Mouse (Mus musculus) heart, embryonic 12.5 days (tissue): ENCODE results near the gene Zcchc14. TPM values are rescaled to one million over a fixed set of nuclear protein-coding genes. Genes with fewer than 3 reads are reported as not detected.

Experiments used
- ATAC-seq: fragments of 200-750 bp; cut with Nextera tagmentation; 2 replicates; pipeline ENCODE4 v1.8.0; 2017; ENCODE audit warnings: moderate TSS enrichment, moderate library complexity; ENCODE audit not compliant: insufficient number of reproducible peaks, low FRiP score
- H3K27ac ChIP-seq: fragments of 300-500 bp; sonication (generic); 2 replicates; pipeline ENCODE4 v1.5.1; 2016; ENCODE audit warnings: mild to moderate bottlenecking, moderate library complexity; ENCODE audit not compliant: poor library complexity, severe bottlenecking
- H3K27me3 ChIP-seq: fragments of 300-500 bp; sonication (generic); replicated peaks from 2 replicates; pipeline ENCODE4 v1.6.1; 2016; ENCODE audit warnings: mild to moderate bottlenecking, moderate library complexity
- H3K36me3 ChIP-seq: fragments of 300-500 bp; sonication (generic); 2 replicates; pipeline ENCODE4 v1.6.1; 2016; ENCODE audit warnings: mild to moderate bottlenecking, moderate library complexity
- H3K4me1 ChIP-seq: fragments of 300-500 bp; sonication (generic); replicated peaks from 2 replicates; pipeline ENCODE4 v1.6.1; 2016; ENCODE audit warnings: mild to moderate bottlenecking
- H3K4me2 ChIP-seq: fragments of 300-500 bp; sonication (generic); 2 replicates; pipeline ENCODE4 v1.6.1; 2016; ENCODE audit warnings: mild to moderate bottlenecking, moderate library complexity
- H3K4me3 ChIP-seq: fragments of 300-500 bp; sonication (generic); 2 replicates; pipeline ENCODE4 v1.5.1; 2016; ENCODE audit warnings: mild to moderate bottlenecking
- H3K9ac ChIP-seq: fragments of 300-500 bp; sonication (generic); 2 replicates; pipeline ENCODE4 v1.6.1; 2016; ENCODE audit warnings: mild to moderate bottlenecking, moderate library complexity
- H3K9me3 ChIP-seq: fragments of 300-500 bp; sonication (generic); replicated peaks from 2 replicates; pipeline ENCODE4 v1.6.1; 2016; ENCODE audit warnings: mild to moderate bottlenecking, moderate library complexity
- WGBS: fragments of 180-500 bp; shearing (Covaris S2); methylation state at CpG from one replicate; pipeline ENCODE4 v1.1.7; 2016; 5-methylcytosine and 5-hydroxymethylcytosine counted together
- polyA plus RNA-seq: library from polyadenylated mRNA; unstranded; fragments of >200 nt; fragmentation: Nextera tagmentation; extraction: Ambion mirVana; gene quantifications from 2 replicates; pipeline ENCODE4 v1.2.1, GENCODE M21; 2016

Zcchc14 gene
- polyA plus RNA-seq, 1 experiment from 2014 or later = 9.2 TPM

DNA sequence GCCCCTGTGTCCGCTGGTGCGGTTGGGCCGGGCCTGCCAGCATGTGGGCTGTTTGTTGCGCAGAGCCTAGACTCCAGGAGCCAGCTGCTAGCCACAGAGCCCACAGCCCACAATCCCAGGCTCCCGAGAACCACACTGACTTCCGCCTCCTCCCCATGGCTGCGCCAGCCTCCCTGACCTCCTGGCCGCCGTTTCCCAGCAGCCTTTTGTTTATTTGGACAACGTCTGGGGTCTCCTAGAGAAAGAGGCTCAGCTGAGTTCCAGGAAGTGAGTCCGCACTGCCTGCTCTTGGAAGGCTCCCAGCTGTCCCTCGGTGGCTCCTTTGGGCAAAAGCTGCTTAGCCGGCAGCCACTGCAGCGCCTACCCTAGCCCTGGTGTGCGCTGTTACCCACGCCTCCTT lies 12.6 kb upstream of the Zcchc14 start:
- Histone ChIP-seq H3K9me3 (no peaks in the 10 kb centered on the region), H3K9ac (peak overlapping the region; percentile 53; the same call in 1 of the 2 replicates), H3K4me2 (peak overlapping the region; percentile 57), H3K4me3 (peak overlapping the region; percentile 23), H3K27me3 (no peaks in the 10 kb centered on the region), H3K27ac (peak overlapping the region; percentile 76), H3K36me3 (no peaks in the 10 kb centered on the region), H3K4me1 (peaks cover 44% of the 10 kb centered on the region)
- peak; percentile 59 for ATAC-seq
- WGBS = 8% methylated on average over 16 of the region's 16 CpGs

DNA sequence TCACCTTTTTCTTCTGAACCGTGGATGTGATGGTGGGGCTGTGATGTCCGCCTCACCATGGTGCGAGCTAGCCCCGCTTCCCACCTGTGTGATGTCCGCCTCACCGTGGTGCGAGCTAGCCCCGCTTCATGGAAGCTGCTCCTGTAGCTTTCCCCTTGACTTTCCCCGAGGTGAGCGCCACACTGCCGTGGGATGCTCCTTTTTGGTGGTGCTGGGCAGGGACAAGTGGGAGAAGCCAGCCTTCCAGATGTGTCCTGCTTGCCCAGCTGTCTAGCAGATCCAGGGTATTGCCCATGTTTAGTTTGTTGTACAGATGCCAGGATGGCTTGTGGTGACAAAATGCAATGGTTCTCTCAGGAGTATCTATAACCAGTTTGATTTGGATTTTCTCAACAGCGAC lies 10.4 kb upstream of the Zcchc14 start:
- Histone ChIP-seq H3K9me3 (no peaks in the 10 kb centered on the region), H3K4me1 (peaks cover 29% of the 10 kb centered on the region), H3K27me3 (no peaks in the 10 kb centered on the region), H3K36me3 (no peaks in the 10 kb centered on the region), H3K4me2 (no peak overlapping the region), H3K4me3 (no peak overlapping the region), H3K9ac (no peak overlapping the region), H3K27ac (no peak overlapping the region)
- WGBS = 95% methylated on average over 12 of the region's 12 CpGs
- no peak for ATAC-seq

DNA sequence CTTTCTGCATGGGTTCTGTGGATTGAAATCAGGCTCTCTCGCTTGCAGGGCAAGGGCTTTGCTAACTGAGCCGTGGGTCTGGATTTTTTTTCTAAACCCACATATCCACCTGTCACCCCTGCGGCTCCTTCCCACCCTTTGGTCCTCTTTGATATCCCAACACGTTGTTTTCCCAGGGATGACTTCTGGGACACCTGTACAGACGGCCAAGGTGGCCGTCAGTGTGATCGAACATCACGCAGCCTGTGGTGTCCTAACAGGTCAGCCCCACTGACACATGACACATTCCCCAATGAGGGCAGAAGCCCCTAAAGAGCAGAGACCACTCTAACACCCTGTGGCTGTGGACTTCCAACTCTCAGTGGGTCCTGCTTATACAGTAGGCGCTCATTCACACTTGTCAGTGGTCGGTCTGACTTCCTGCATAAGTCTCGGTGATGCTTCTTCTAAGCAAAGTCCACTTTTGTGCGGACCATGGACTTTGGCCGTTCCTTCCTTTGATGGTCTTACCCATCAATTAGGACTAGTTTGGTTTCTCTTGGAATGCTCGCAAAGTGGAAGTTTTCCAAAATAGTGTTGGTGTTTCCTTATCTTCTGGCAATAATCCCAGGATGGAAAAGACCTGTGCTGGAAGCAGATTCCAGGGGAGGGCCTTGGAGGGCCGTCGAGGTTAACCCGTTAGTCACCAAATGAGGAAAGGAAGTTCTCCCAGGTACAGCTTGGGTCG lies 9.1 kb upstream of the Zcchc14 start:
- H3K27ac ChIP-seq = no peak overlapping the region
- 62% methylated on average over 18 of the region's 18 CpGs for WGBS
- H3K4me1 ChIP-seq = peaks cover 27% of the 10 kb centered on the region
- no peak for ATAC-seq
- no peaks in the 10 kb centered on the region for H3K27me3 ChIP-seq
- no peak overlapping the region for H3K4me3 ChIP-seq
- H3K9me3 ChIP-seq = no peaks in the 10 kb centered on the region
- no peak overlapping the region for H3K4me2 ChIP-seq
- no peaks in the 10 kb centered on the region for H3K36me3 ChIP-seq
- no peak overlapping the region for H3K9ac ChIP-seq

- Histone ChIP-seq H3K9ac (no peak overlapping the region), H3K27ac (no peak overlapping the region), H3K4me2 (no peak overlapping the region), H3K4me1 (peaks cover 23% of the 10 kb centered on the region), H3K9me3 (no peaks in the 10 kb centered on the region), H3K4me3 (no peak overlapping the region), H3K36me3 (no peaks in the 10 kb centered on the region), H3K27me3 (no peaks in the 10 kb centered on the region)
- WGBS = 75% methylated on average over 15 of the region's 15 CpGs
- ATAC-seq = no peak
These were observed 7.9 kb upstream of the Zcchc14 start for GRCm38 (mm10) chr8:121660602-121661001.

DNA sequence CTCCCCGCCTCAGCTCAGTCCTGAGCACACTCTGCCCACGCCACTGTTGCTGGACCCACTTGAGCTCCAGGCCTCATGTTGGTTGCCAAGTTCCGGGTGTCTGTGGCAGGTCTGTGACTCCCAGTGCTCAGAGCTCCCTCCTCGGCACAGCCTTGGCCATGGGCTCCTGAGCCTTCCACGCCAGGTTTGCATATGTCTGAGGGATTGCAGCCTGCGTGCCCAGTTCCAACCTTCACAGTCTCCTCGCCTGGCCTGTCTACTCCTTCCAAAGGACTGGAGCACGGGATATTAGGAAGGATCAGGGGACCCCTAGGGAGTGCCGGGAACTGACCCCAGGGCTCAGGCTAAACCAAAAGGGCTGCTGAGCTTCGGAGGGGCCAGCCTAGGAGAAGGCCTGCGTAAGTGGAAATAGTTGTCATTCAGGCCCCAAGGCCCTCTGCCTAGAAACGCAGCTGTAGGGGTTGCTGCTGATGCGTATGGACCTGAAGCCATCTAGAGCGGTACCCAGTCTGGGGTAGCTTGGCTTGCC lies 2.3 kb upstream of the Zcchc14 start:
- WGBS = 82% methylated on average over 14 of the region's 14 CpGs
- ATAC-seq = no peak

DNA sequence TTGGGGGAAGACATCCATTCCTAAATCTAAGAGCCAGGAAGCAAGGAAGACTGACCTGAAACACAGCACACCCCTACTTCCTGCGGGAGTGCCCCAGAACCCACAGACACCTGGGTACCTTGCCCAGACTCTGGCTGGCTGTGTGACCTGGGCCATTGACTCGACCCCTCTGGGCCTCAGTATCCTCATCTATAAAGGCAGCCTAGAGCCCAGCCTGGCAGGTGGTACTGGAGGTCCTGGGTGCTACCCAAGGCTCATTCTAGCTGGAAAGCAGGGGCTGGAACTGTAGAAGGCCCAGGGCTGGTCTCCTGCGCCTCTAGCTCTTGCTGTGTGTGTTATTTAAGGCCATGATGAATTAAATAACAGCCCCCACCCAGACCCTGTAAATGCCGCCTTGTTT lies 1.4 kb upstream of the Zcchc14 start:
- peak overlapping the region; percentile 85 for H3K4me2 ChIP-seq
- no peaks in the 10 kb centered on the region for H3K9me3 ChIP-seq
- peaks cover 37% of the 10 kb centered on the region for H3K4me1 ChIP-seq
- peak overlapping the region; percentile 39; the same call in 1 of the 2 replicates for H3K9ac ChIP-seq
- ATAC-seq = no peak
- H3K27me3 ChIP-seq = no peaks in the 10 kb centered on the region
- peak overlapping the region; percentile 86 for H3K4me3 ChIP-seq
- peaks cover 4% of the 10 kb centered on the region; the same call in 1 of the 2 replicates for H3K36me3 ChIP-seq
- no peak overlapping the region for H3K27ac ChIP-seq
- 81% methylated on average over 4 of the region's 4 CpGs for WGBS

More for the DNA sequence above, 2.3 kb upstream of the Zcchc14 start:
- H3K4me1 ChIP-seq = peaks cover 31% of the 10 kb centered on the region
- H3K9ac ChIP-seq = no peak overlapping the region
- H3K4me2 ChIP-seq = no peak overlapping the region
- no peak overlapping the region for H3K27ac ChIP-seq
- H3K36me3 ChIP-seq = peaks cover 2% of the 10 kb centered on the region; the same call in 1 of the 2 replicates
- H3K27me3 ChIP-seq = no peaks in the 10 kb centered on the region
- H3K9me3 ChIP-seq = no peaks in the 10 kb centered on the region
- no peak overlapping the region for H3K4me3 ChIP-seq

DNA sequence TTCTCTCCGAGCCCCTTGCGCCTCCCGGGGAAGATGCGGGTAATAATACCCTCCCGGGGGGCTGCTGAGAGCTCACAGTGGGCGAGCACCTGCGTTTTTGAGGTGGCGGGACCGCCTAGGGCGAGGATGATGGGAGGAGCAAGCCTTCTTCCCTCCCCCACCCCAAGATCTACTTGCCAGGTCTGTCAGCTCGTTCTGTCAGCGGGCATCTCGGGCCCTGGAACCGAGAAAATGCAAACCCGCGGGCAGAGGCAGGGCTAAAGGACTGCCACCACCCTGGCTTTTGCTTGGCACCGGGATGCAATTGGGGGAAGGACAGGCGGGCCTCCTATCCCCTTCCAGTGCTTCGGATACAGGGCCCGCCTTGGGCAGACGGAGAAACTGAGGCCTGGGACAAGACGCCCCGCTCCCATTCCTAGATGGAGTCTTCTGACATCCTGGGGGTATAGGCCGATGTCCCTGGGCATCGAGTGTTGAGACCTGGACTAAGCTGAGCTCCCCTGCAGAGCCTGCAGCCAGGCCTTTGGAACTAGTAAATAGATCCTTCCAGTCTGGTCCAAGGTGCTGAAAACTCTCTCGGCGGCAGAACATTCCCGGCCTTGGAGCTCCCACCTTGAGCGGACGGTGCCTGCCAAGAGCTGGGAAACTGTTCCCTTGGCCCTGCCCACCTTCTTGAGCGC lies 779 bp upstream of the Zcchc14 start:
- Histone ChIP-seq H3K4me3 (peak overlapping the region; percentile 86), H3K27me3 (no peaks in the 10 kb centered on the region), H3K9ac (peak overlapping the region; percentile 80), H3K4me1 (peaks cover 44% of the 10 kb centered on the region), H3K4me2 (peak overlapping the region; percentile 85), H3K9me3 (no peaks in the 10 kb centered on the region), H3K36me3 (peaks cover 4% of the 10 kb centered on the region; the same call in 1 of the 2 replicates), H3K27ac (peak overlapping the region; percentile 88)
- 2% methylated on average over 31 of the region's 31 CpGs for WGBS
- ATAC-seq = 0 out of 2 replicates have a peak, but pooled peaks have one; percentile 17

GRCm38 (mm10) chr8:121651874-121652361 lies 783 bp downstream of the Zcchc14 start:
- peaks cover 57% of the 10 kb centered on the region for H3K4me1 ChIP-seq
- H3K9ac ChIP-seq = peak overlapping the region; percentile 87
- H3K4me2 ChIP-seq = peak overlapping the region; percentile 96
- no peaks in the 10 kb centered on the region for H3K9me3 ChIP-seq
- WGBS = 10% methylated on average over 56 of the region's 56 CpGs
- H3K27me3 ChIP-seq = no peaks in the 10 kb centered on the region
- peaks cover 4% of the 10 kb centered on the region; the same call in 1 of the 2 replicates for H3K36me3 ChIP-seq
- no peak for ATAC-seq
- peak overlapping the region; percentile 68 for H3K4me3 ChIP-seq
- no peak overlapping the region for H3K27ac ChIP-seq

- 14% methylated on average over 47 of the region's 47 CpGs for WGBS
- ATAC-seq = no peak
- H3K4me2 ChIP-seq = peak overlapping the region; percentile 96
- H3K36me3 ChIP-seq = peaks cover 4% of the 10 kb centered on the region; the same call in 1 of the 2 replicates
- H3K9ac ChIP-seq = peak overlapping the region; percentile 87
- H3K4me1 ChIP-seq = peaks cover 57% of the 10 kb centered on the region
- H3K4me3 ChIP-seq = peak overlapping the region; percentile 68
- H3K27ac ChIP-seq = no peak overlapping the region
- H3K27me3 ChIP-seq = no peaks in the 10 kb centered on the region
- H3K9me3 ChIP-seq = no peaks in the 10 kb centered on the region
These were observed 1.3 kb downstream of the Zcchc14 start for GRCm38 (mm10) chr8:121651308-121651873.

DNA sequence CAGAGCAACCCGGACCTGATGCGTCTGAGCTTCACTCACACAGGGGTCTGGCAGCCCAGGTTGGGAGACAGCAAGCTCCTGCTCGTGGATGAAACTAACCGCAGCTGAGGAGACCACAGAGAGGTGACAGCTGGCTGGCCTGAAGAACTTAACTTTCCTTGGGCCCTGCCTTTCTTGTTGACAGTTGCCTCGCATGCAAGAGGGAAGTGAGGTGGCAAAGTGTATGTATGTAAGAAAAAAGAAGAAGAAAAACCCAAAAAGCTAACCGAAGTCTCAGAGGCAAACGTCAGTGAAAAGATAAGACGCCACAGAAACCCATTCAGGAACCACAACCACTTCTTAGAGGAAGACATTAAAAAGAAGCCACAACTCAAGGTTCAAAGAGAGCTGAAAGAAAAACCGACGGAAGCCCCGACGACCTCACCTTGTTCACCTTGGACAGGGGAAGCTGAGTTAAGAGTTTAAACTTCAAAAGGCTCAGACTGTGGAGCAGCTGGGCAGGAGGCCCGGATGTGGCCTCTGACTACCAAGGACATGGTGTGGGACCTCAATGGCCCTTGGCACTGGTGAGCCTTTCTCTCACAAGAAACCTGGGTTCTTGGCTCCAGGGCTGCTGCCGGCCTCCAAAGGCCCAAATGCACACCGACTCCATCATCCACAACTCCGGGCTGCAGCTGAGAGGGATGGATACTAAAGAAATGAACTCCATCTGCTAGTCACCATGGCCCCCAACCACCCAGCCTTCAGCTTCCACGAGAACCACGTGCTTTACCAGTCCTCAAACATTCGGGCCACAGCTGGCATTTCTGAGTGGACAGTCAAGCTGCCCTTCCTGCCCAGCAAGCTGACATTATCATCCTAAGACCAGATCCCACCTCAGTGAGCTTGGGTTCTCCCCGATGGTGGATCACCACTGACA lies 2.1 kb downstream of the Zcchc14 start:
- H3K36me3 ChIP-seq = peaks cover 4% of the 10 kb centered on the region; the same call in 1 of the 2 replicates
- no peak for ATAC-seq
- 66% methylated on average over 20 of the region's 20 CpGs for WGBS
- H3K4me3 ChIP-seq = peak overlapping the region; percentile 68
- peak overlapping the region; percentile 96 for H3K4me2 ChIP-seq
- no peak overlapping the region for H3K27ac ChIP-seq
- peaks cover 57% of the 10 kb centered on the region for H3K4me1 ChIP-seq
- H3K27me3 ChIP-seq = no peaks in the 10 kb centered on the region
- H3K9ac ChIP-seq = peak overlapping the region; percentile 87
- H3K9me3 ChIP-seq = no peaks in the 10 kb centered on the region
